Mouse (Mus musculus) CD4-positive, CD25-positive, alpha-beta regulatory T cell, adult 2 months (primary cell): ENCODE results near the gene Gm12184.
"Not testable (repeated sequence)": the region's sequence is repeated elsewhere in the genome, so short reads cannot be mapped to it uniquely, and the experiment has no call there.

Experiments
- DNase-seq: peaks from one replicate; pipeline ENCODE4 v3.0.0-alpha.2; 2012; ENCODE audit warnings: low read depth, low spot score

Gene Gm12184

DNA sequence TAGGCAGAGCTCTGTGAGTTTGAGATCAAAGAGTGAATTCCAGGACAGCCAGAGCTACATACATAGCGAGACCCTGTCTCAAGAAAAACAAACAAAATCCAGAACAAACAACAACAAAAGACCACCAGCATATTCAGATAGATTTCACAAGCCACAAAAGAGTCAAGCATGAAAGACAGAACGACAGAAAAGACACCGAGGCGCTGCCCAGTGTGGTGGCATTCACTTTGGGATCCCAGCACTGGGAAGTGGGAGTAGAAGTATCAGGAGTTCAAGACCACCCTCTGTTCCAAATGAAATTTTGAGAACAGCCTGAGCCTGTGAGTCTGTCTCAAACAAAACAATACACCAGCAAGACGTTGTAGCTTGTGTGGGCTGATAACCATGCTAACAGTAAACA is 20.4 kb upstream of the Gm12184 start:
- DNase-seq = no peak

- DNase-seq = not testable (repeated sequence)
Measured at GRCm38 (mm10) chr11:48846362-48846761, 19.9 kb upstream of the Gm12184 start.

- no peak for DNase-seq
Measured at GRCm38 (mm10) chr11:48845244-48845815, 18.9 kb upstream of the Gm12184 start.

GRCm38 (mm10) chr11:48844309-48844708 is 17.9 kb upstream of the Gm12184 start:
- DNase-seq = no peak

GRCm38 (mm10) chr11:48843202-48843601 is 16.7 kb upstream of the Gm12184 start:
- DNase-seq = no peak

DNA sequence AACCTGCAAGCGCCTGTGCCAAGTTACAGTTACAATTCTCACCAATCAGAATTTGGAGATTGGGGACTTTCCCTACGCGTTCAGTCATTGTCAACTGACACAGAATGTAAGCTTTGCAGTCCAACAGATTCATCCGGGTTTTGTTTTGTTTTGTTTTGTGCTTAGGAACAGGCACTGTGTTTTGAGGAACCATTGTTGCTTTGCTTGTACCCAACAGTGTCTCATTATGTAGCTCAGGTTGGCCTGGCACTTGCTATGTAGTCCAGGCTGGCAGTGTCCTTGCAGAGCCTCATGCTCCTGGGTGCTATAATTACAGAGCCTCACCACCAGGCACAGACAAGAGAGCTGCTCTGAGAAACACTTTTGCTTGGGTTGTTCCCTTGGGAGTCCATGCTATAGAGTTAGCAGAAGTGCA is 15.9 kb upstream of the Gm12184 start:
- peak; percentile 33 for DNase-seq

- no peak for DNase-seq
Measured at GRCm38 (mm10) chr11:48841213-48841612, 14.8 kb upstream of the Gm12184 start.

DNA sequence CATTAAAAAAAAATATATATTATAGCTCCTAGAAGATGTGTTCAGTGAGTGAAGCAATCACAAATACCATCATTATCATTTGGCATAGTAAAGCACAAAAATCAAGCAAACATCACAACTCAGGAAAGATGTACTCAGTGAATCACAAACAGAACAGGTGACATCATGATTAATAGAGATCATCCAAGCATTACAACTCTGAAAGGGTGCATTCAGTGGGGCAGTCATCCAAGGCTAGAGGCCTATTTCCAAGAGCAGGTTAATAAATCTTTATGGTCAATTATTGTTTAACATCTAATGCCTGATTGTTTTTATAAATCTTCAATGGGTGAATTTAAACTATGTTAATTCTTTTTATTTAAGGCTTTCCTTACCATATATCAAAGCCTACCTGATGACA is 14.3 kb upstream of the Gm12184 start:
- DNase-seq = no peak

- no peak for DNase-seq
Measured at GRCm38 (mm10) chr11:48838879-48839680, 12.6 kb upstream of the Gm12184 start.

DNA sequence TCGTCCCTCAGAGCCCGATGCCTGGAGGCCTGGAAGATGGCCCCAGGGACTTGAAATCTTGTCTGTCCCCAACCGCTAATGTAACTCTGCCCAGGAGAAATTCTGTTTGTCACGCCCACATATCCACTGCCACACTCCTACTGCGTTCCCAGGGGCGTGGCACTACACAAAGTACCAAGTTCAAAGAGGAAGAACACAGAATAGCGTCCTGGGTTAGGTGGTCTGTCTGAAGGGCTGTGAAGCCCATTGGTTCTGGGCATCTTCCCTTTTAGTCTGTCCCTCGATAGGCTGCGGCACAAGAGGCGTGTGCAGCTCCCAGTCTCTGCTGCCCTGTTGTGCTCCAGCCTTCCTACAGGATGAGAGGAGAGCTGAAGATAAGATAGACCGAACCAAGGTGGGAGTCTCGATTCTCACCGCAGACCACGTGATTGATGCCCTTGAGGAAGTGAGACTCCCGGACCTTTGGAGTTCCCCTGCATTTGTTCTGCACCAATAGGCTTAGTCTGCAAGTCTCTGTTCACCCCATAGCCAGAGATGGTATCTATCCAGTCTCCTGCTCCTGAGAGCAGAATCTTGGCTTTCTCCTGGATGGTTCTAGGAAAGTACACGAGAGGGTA is 11.8 kb upstream of the Gm12184 start:
- DNase-seq = peak; percentile 59

DNA sequence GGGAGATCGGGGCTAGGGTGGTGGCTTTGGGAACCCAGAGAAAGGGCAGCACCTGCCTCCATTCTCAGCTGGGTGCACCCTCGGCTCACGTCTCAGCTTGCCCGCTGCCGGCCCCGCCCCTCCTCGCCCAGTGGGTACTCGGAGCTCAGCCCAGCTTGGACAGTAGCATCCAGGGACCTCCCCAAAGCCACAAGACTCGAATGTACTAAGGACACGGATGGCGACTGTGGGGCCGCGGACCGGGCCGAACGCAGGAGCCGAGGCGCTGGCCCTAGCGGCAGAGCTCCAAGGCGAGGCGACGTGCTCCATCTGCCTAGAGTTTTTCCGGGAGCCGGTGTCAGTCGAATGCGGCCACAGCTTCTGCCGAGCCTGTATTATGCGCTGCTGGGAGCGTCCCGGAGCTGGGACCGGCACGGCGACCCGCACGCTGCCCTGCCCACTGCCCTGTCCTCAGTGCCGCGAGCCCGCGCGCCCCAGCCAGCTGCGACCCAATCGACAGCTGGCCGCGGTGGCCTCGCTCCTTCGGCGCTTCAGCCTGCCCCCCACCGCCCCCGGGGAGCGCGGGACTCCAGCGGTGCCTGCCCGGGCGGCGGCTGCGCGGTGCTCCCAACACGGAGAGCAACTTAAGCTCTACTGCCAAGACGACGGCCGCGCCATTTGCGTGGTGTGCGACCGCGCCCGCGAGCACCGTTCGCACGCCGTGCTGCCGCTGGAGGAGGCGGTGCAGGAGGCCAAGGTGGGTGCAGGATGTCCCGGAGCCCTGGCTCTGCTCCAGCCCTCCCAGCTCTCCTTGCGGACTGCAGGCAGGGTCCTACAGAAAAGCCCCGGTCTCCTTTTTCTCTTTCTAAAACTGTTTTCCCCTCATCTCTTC is 11.1 kb upstream of the Gm12184 start:
- DNase-seq = peak; percentile 78

DNA sequence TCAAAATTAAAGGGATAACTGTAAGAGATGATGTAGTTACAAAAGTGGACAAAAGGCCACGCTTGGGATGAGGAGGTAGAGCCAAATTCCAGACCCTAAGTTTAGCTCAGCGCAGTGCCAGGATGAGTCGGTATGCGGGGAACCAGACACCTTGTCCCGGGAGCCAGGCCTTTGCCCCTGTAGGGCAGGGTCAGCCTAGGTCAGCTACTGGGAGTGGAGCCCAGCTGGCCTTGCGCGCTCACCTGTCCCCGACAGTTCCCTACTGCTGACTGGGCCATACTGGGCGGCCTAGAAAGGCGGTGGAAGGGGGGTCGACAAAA is 10.5 kb upstream of the Gm12184 start:
- no peak for DNase-seq

GRCm38 (mm10) chr11:48835923-48836322 is 9.5 kb upstream of the Gm12184 start:
- no peak for DNase-seq

GRCm38 (mm10) chr11:48833731-48834639 is 7.5 kb upstream of the Gm12184 start:
- peak; percentile 94 for DNase-seq

DNA sequence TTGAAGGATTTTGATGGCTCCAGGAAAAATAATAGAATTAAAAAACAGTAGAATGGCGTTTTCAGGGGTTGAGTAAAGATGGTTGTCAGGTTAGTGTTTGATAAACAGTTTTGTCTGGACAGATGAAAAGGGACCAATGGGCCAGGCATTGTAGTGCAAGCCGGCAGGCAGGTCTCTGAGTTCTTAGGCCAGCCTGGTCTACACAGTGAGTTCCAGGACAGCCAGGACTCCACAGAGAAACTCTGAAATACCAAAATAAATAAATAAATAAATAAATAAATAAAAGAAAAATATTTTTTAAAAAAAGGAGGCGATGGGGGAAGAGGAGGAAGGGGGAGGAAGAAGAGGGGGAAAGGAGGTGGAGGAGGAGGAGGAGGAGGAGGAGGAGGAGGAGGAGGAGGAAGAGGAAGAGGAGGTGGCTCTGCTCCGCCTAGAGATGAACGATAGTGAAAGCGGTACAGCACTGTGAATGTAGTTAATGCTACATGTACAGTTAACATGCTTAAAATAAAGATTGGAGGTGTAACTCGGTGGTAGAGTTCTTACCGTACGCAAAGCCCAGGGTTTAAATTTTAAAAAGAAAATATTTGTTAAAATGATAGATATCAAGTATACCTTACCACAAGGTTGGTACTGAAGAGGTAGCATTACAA is 6.7 kb upstream of the Gm12184 start:
- peak; percentile 51 for DNase-seq

DNA sequence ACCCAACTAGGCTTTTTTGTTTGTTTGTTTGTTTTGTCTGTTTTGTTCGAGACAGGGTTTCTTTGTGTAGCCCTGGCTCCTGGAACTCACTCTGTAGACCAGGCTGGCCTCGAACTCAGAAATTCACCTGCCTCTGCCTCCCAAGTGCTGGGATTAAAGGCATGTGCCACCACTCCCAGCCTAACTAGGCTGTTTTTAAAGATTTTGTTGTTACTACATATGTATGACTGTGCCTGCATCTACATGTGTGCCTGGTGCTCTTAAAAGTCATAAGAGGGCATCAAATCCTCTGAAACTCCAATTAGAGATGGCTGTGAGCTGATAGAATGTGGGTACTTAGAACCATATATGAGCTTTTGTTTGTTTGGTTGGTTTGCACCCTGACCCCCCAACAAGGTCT is 4.8 kb upstream of the Gm12184 start:
- no peak for DNase-seq

- no peak for DNase-seq
Measured at GRCm38 (mm10) chr11:48830279-48830678, 3.8 kb upstream of the Gm12184 start.

DNA sequence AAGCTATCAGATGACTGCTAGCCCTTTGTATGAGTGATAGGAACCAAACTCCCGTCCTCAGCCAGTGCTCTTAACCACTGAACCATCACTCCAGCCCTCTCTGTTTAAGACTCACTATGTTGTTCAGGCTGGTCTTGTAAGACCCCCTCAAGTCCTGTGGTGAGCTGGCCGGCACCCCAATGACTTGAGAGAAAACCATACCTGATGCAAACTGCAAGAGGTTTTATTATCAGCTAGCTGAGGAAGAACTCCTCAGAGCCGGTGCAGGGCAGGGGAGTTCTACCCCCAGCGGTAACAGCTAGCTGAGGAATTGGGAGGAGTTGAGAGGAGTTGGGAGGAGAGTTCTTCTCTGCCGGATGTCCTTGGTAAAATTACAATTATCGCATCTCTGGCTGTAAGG is 1.5 kb upstream of the Gm12184 start:
- no peak for DNase-seq

GRCm38 (mm10) chr11:48826752-48827096 is 269 bp upstream of the Gm12184 start:
- DNase-seq = peak; percentile 45

DNA sequence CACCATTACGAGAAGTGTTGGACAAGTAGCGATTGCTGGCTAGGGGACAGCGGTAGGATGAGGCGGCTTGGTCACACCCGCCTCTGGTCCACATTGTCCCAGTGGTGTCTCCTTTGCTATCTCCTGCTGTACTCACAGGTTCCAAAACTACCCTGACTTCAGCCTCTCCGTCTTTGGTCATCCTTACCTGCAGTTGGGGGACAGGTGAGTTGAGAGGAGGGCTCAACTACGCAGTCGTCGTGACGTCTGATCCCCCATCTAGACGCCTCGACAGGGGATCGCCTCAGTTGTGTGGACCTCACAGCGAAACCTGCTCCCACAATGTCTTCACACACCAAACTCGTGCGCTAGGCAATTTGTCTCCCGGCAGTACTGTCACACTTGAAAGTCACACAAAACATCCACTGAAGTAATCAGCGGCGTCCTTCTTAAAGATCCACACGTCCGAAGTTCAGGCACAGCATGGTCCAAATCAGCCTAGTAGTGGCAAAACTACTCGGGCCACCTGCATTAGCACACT is 2.1 kb downstream of the Gm12184 start:
- DNase-seq = peak; percentile 33
